Mouse (Mus musculus) hindbrain, embryonic 14.5 days (tissue): ENCODE results near the gene Psors1c2. TPM values are rescaled to one million over a fixed set of nuclear protein-coding genes. Genes with fewer than 3 reads are reported as not detected.

Source experiments
- ATAC-seq: fragments of 200-750 bp; cut with Nextera tagmentation; 2 replicates; pipeline ENCODE4 v1.8.0; 2017; ENCODE audit warnings: moderate number of reproducible peaks, mild to moderate bottlenecking, moderate TSS enrichment, moderate library complexity; ENCODE audit not compliant: low FRiP score
- DNase-seq: peaks from one replicate; pipeline ENCODE4 v3.0.0-alpha.2; 2015; ENCODE audit warnings: low spot score
- H3K27ac ChIP-seq: fragments of 300-500 bp; sonication (generic); 2 replicates; pipeline ENCODE4 v1.5.1; 2014; ENCODE audit warnings: mild to moderate bottlenecking, moderate library complexity
- H3K27me3 ChIP-seq: fragments of 300-500 bp; sonication (generic); 2 replicates; pipeline ENCODE4 v1.6.1; 2014; ENCODE audit warnings: mild to moderate bottlenecking, low read length, mixed read lengths; ENCODE audit not compliant: control insufficient read depth, insufficient read depth
- H3K36me3 ChIP-seq: fragments of 300-500 bp; sonication (generic); replicated peaks from 2 replicates; pipeline ENCODE4 v1.6.1; 2014; ENCODE audit not compliant: control insufficient read depth, insufficient read depth
- H3K4me1 ChIP-seq: fragments of 300-500 bp; sonication (generic); replicated peaks from 2 replicates; pipeline ENCODE4 v1.6.1; 2014; ENCODE audit warnings: antibody characterized with exemption, low read length, mixed read lengths; ENCODE audit not compliant: control insufficient read depth, insufficient read depth
- H3K4me2 ChIP-seq: fragments of 300-500 bp; sonication (generic); replicated peaks from 2 replicates; pipeline ENCODE4 v1.6.1; 2014; ENCODE audit warnings: mild to moderate bottlenecking, moderate library complexity
- H3K4me3 ChIP-seq: fragments of 300-500 bp; sonication (generic); replicated peaks from 2 replicates; pipeline ENCODE4 v1.5.1; 2014; ENCODE audit warnings: mild to moderate bottlenecking, low read length
- H3K9ac ChIP-seq: fragments of 300-500 bp; sonication (generic); 2 replicates; pipeline ENCODE4 v1.6.1; 2014
- H3K9me3 ChIP-seq: fragments of 300-500 bp; sonication (generic); 2 replicates; pipeline ENCODE4 v1.6.1; 2016; ENCODE audit warnings: low read length; ENCODE audit not compliant: control insufficient read depth
- WGBS: fragments of 180-500 bp; shearing (Covaris S2); extraction: QIAGEN DNeasy Blood & Tissue Kit; methylation state at CpG from one replicate; pipeline ENCODE4 v1.1.7; 2014; 5-methylcytosine and 5-hydroxymethylcytosine counted together
- polyA plus RNA-seq: library from polyadenylated mRNA; unstranded; fragments of >200 nt; fragmentation: Nextera tagmentation; extraction: Ambion mirVana; gene quantifications from 2 replicates; pipeline ENCODE4 v1.2.1, GENCODE M21; 2014

The Psors1c2 gene
- polyA plus RNA-seq, 1 experiment from 2014 or later = 0.72 TPM

- 58% methylated on average over 10 of the region's 10 CpGs for WGBS
- no peaks in the 10 kb centered on the region for H3K36me3 ChIP-seq
These were observed 6.5 kb downstream of the Psors1c2 start for GRCm38 (mm10) chr17:35539540-35539939.

GRCm38 (mm10) chr17:35542761-35543411 is 9.9 kb downstream of the Psors1c2 start:
- Histone ChIP-seq H3K27me3 (no peaks in the 10 kb centered on the region), H3K27ac (0 out of 2 replicates have a peak overlapping the region, but pooled peaks have one; percentile 24), H3K4me2 (peak overlapping the region; percentile 32), H3K9ac (0 out of 2 replicates have a peak overlapping the region, but pooled peaks have one; percentile 24), H3K4me3 (no peak overlapping the region), H3K9me3 (no peaks in the 10 kb centered on the region), H3K4me1 (peaks cover 6% of the 10 kb centered on the region), H3K36me3 (no peaks in the 10 kb centered on the region)
- ATAC-seq (no peak; the same call in 1 of the 2 replicates), DNase-seq (no peak)
- WGBS = 73% methylated on average over 15 of the region's 15 CpGs

More at GRCm38 (mm10) chr17:35539540-35539939, 6.5 kb downstream of the Psors1c2 start:
- Histone ChIP-seq H3K4me1 (peaks cover 6% of the 10 kb centered on the region), H3K27ac (no peak overlapping the region), H3K4me3 (no peak overlapping the region), H3K27me3 (no peaks in the 10 kb centered on the region), H3K9ac (no peak overlapping the region), H3K4me2 (no peak overlapping the region), H3K9me3 (no peaks in the 10 kb centered on the region)
- DNase-seq (no peak), ATAC-seq (no peak)

GRCm38 (mm10) chr17:35543412-35543861 is 10.4 kb downstream of the Psors1c2 start:
- no peaks in the 10 kb centered on the region for H3K36me3 ChIP-seq
- H3K4me3 ChIP-seq = no peak overlapping the region
- ATAC-seq (no peak; the same call in 1 of the 2 replicates), DNase-seq (peak; percentile 54)
- peak overlapping the region; percentile 38 for H3K27ac ChIP-seq
- H3K4me1 ChIP-seq = peaks cover 6% of the 10 kb centered on the region
- no peaks in the 10 kb centered on the region for H3K27me3 ChIP-seq
- 13% methylated on average over 14 of the region's 14 CpGs for WGBS
- peak overlapping the region; percentile 32 for H3K4me2 ChIP-seq
- no peaks in the 10 kb centered on the region for H3K9me3 ChIP-seq
- 0 out of 2 replicates have a peak overlapping the region, but pooled peaks have one; percentile 24 for H3K9ac ChIP-seq

- ATAC-seq (no peak), DNase-seq (no peak)
- 77% methylated on average over 6 of the region's 6 CpGs for WGBS
- H3K4me1 ChIP-seq = peaks cover 6% of the 10 kb centered on the region
- H3K9me3 ChIP-seq = no peaks in the 10 kb centered on the region
- H3K4me2 ChIP-seq = 0 out of 2 replicates have a peak overlapping the region, but pooled peaks have one; percentile 32
- no peaks in the 10 kb centered on the region for H3K36me3 ChIP-seq
- no peak overlapping the region for H3K9ac ChIP-seq
- peak overlapping the region; percentile 38; the same call in 1 of the 2 replicates for H3K27ac ChIP-seq
- H3K27me3 ChIP-seq = no peaks in the 10 kb centered on the region
- no peak overlapping the region for H3K4me3 ChIP-seq
These were observed 11.0 kb downstream of the Psors1c2 start for GRCm38 (mm10) chr17:35544001-35544400.

GRCm38 (mm10) chr17:35544680-35545079 is 11.7 kb downstream of the Psors1c2 start:
- Histone ChIP-seq H3K36me3 (no peaks in the 10 kb centered on the region), H3K4me2 (no peak overlapping the region), H3K27me3 (no peaks in the 10 kb centered on the region), H3K9me3 (no peaks in the 10 kb centered on the region), H3K4me1 (peaks cover 6% of the 10 kb centered on the region), H3K4me3 (no peak overlapping the region), H3K9ac (no peak overlapping the region), H3K27ac (no peak overlapping the region)
- ATAC-seq (no peak), DNase-seq (peak; percentile 76)
- WGBS = 30% methylated on average over 6 of the region's 6 CpGs

GRCm38 (mm10) chr17:35547465-35547864 is 14.5 kb downstream of the Psors1c2 start:
- DNase-seq = no peak
- Histone ChIP-seq H3K4me1 (peaks cover 6% of the 10 kb centered on the region), H3K9ac (no peak overlapping the region), H3K4me3 (no peak overlapping the region), H3K9me3 (no peaks in the 10 kb centered on the region), H3K27ac (no peak overlapping the region), H3K27me3 (no peaks in the 10 kb centered on the region), H3K36me3 (no peaks in the 10 kb centered on the region), H3K4me2 (no peak overlapping the region)
- ATAC-seq = no peak
- WGBS = 55% methylated on average over 2 of the region's 2 CpGs

- no peak overlapping the region for H3K4me2 ChIP-seq
- DNase-seq = no peak
- H3K36me3 ChIP-seq = no peaks in the 10 kb centered on the region
- H3K4me3 ChIP-seq = no peak overlapping the region
- WGBS = 18% methylated on average over 5 of the region's 5 CpGs
- no peaks in the 10 kb centered on the region for H3K27me3 ChIP-seq
- H3K27ac ChIP-seq = no peak overlapping the region
- H3K4me1 ChIP-seq = peaks cover under 1% of the 10 kb centered on the region; the same call in 1 of the 2 replicates
- H3K9ac ChIP-seq = no peak overlapping the region
- H3K9me3 ChIP-seq = no peaks in the 10 kb centered on the region
- no peak for ATAC-seq
These were observed 15.6 kb downstream of the Psors1c2 start for GRCm38 (mm10) chr17:35548636-35549035.

- Histone ChIP-seq H3K4me3 (no peak overlapping the region), H3K9ac (no peak overlapping the region), H3K4me1 (no peaks in the 10 kb centered on the region), H3K4me2 (no peak overlapping the region), H3K36me3 (no peaks in the 10 kb centered on the region), H3K27me3 (no peaks in the 10 kb centered on the region), H3K9me3 (no peaks in the 10 kb centered on the region), H3K27ac (0 out of 2 replicates have a peak overlapping the region, but pooled peaks have one; percentile 22)
- no peak for DNase-seq
- WGBS = 42% methylated on average over 15 of the region's 15 CpGs
- 0 out of 2 replicates have a peak, but pooled peaks have one; percentile 31 for ATAC-seq
These were observed 16.6 kb downstream of the Psors1c2 start for GRCm38 (mm10) chr17:35549437-35550142.

GRCm38 (mm10) chr17:35550143-35550494 is 17.1 kb downstream of the Psors1c2 start:
- Histone ChIP-seq H3K4me2 (no peak overlapping the region), H3K36me3 (no peaks in the 10 kb centered on the region), H3K9ac (no peak overlapping the region), H3K27me3 (no peaks in the 10 kb centered on the region), H3K4me1 (no peaks in the 10 kb centered on the region), H3K9me3 (no peaks in the 10 kb centered on the region), H3K27ac (0 out of 2 replicates have a peak overlapping the region, but pooled peaks have one; percentile 22), H3K4me3 (no peak overlapping the region)
- no peak for ATAC-seq
- no peak for DNase-seq
- 96% methylated on average over 4 of the region's 4 CpGs for WGBS
